Mouse (Mus musculus) layer of hippocampus, adult 2 months (tissue): ENCODE results near the gene Asb17. TPM values are rescaled to one million over a fixed set of nuclear protein-coding genes. Genes with fewer than 3 reads are reported as not detected.
"Not testable (repeated sequence)": the region's sequence is repeated elsewhere in the genome, so short reads cannot be mapped to it uniquely, and the experiment has no call there.

Source experiments
- DNase-seq, 2 experiments: peaks; one replicate each; pipeline ENCODE4 v3.0.0; 2022; ENCODE audit warnings: low spot score in 2 of 2
- H3K27ac ChIP-seq: fragments of 200-600 bp; 2 replicates; pipeline ENCODE4 v1.8.1; 2022
- H3K4me3 ChIP-seq: fragments of 200-600 bp; 2 replicates; pipeline ENCODE4 v1.8.1; 2022; ENCODE audit warnings: mild to moderate bottlenecking
- CTCF ChIP-seq: fragments of 200-600 bp; conservative IDR thresholded peaks from 2 replicates; pipeline ENCODE4 v1.8.1; 2022; ENCODE audit warnings: antibody characterized with exemption, mild to moderate bottlenecking, moderate library complexity
- total RNA-seq, 2 experiments: library from RNA; stranded (reverse); gene quantifications; 2 replicates each; pipeline ENCODE4 v1.2.3; 2021

Asb17 gene
- total RNA-seq, 2 experiments from 2014 or later, result not detected

- no peak for TF ChIP-seq CTCF
- no peak overlapping the region for H3K4me3 ChIP-seq
- DNase-seq, result no peak
- no peak overlapping the region for H3K27ac ChIP-seq
These were observed 25.3 kb upstream of the Asb17 start for GRCm38 (mm10) chr3:153818723-153819122.

- Histone ChIP-seq H3K4me3 (no peak overlapping the region), H3K27ac (no peak overlapping the region)
- TF ChIP-seq CTCF, result no peak
- no peak for DNase-seq
These were observed 24.6 kb upstream of the Asb17 start for GRCm38 (mm10) chr3:153819438-153819837.

- no peak for TF ChIP-seq CTCF
- no peak overlapping the region for H3K27ac ChIP-seq
- H3K4me3 ChIP-seq, result no peak overlapping the region
- no peak for DNase-seq
These were observed 20.1 kb upstream of the Asb17 start for GRCm38 (mm10) chr3:153823671-153824515.

- no peak overlapping the region for H3K4me3 ChIP-seq
- TF ChIP-seq CTCF, result no peak
- no peak overlapping the region for H3K27ac ChIP-seq
- no peak for DNase-seq
These were observed 18.8 kb upstream of the Asb17 start for GRCm38 (mm10) chr3:153825197-153825596.

GRCm38 (mm10) chr3:153826616-153827015 is 17.4 kb upstream of the Asb17 start:
- DNase-seq, result no peak
- Histone ChIP-seq H3K27ac (no peak overlapping the region), H3K4me3 (no peak overlapping the region)
- no peak for TF ChIP-seq CTCF

- not testable (repeated sequence) for DNase-seq, H3K4me3 ChIP-seq, H3K27ac ChIP-seq
These were observed 14.2 kb upstream of the Asb17 start for GRCm38 (mm10) chr3:153829788-153830187.

GRCm38 (mm10) chr3:153831014-153831872 is 12.8 kb upstream of the Asb17 start:
- Histone ChIP-seq H3K4me3 (no peak overlapping the region), H3K27ac (no peak overlapping the region)
- peak; percentile 69 for TF ChIP-seq CTCF
- no peak for DNase-seq

- no peak for DNase-seq
- TF ChIP-seq CTCF, result no peak
- H3K27ac ChIP-seq, result no peak overlapping the region
- no peak overlapping the region for H3K4me3 ChIP-seq
These were observed 11.9 kb upstream of the Asb17 start for GRCm38 (mm10) chr3:153831873-153832653.

- Histone ChIP-seq H3K4me3 (no peak overlapping the region), H3K27ac (no peak overlapping the region)
- DNase-seq, result no peak
- no peak for TF ChIP-seq CTCF
These were observed 11.4 kb upstream of the Asb17 start for GRCm38 (mm10) chr3:153832654-153832945.

- Histone ChIP-seq H3K4me3 (no peak overlapping the region), H3K27ac (no peak overlapping the region)
- DNase-seq, result no peak
- TF ChIP-seq CTCF, result no peak
These were observed 9.9 kb upstream of the Asb17 start for GRCm38 (mm10) chr3:153834071-153834470.

- TF ChIP-seq CTCF, result peak; percentile 99
- Histone ChIP-seq H3K27ac (no peak overlapping the region), H3K4me3 (no peak overlapping the region)
- DNase-seq, result peak; percentile 29 to 73
These were observed 8.4 kb upstream of the Asb17 start for GRCm38 (mm10) chr3:153835455-153836086.

GRCm38 (mm10) chr3:153836316-153836715 is 7.7 kb upstream of the Asb17 start:
- no peak overlapping the region for H3K4me3 ChIP-seq
- DNase-seq, result no peak
- H3K27ac ChIP-seq, result no peak overlapping the region
- TF ChIP-seq CTCF, result no peak
